Mouse (Mus musculus) liver, adult 2 months (tissue): ENCODE measurements at regions not wholly inside any gene's neighbourhood (a gene's known extent, or its start where the extent isn't known, plus 50 kb on each side); places are given as distances from the start of the nearest gene placed in this dataset.

ENCODE experiments used
- CTCF ChIP-seq: fragments of 200-500 bp; IDR thresholded peaks from 2 replicates; pipeline ENCODE4 v1.5.1; 2011; ENCODE audit warnings: low read depth, low read length, control low read depth
- POLR2A ChIP-seq: fragments of 200-500 bp; IDR thresholded peaks from 2 replicates; pipeline ENCODE4 v1.6.1; 2011; ENCODE audit warnings: low read length, control low read depth; ENCODE audit not compliant: insufficient read depth; ENCODE audit errors: extremely low read depth

DNA sequence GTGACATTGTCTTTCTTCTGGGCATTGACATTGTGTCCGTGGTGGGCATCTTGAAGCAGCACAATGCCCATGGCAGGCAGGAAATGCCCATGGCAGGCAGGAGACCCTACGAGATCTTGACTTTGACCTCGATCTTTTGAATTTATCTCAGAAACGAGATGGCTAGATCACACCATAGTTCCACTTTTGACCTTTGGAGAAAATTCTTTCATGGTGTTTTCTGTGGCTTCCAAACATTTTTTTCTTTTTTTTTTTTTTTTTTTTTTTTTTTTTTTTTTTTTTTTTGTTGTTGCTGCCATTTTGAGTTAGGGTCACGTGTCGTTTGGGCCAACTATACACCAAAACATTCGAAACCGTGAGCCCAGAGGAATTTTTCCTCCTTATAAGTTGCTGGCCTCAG lies 201.5 kb downstream of the Vrk1 start:
- TF ChIP-seq POLR2A = no peak
- TF ChIP-seq CTCF = no peak
